Mouse (Mus musculus) brain, embryonic 14.5 days (tissue): ENCODE measurements around the gene Prickle1. TPM values are rescaled to one million over a fixed set of nuclear protein-coding genes. Genes with fewer than 3 reads are reported as not detected.

Source experiments
- DNase-seq: peaks from one replicate; pipeline ENCODE4 v3.0.0-alpha.2; 2011; ENCODE audit warnings: low read depth
- CTCF ChIP-seq: fragments of 200-500 bp; IDR thresholded peaks from 2 replicates; pipeline ENCODE4 v1.5.1; 2012; ENCODE audit warnings: inconsistent platforms, mild to moderate bottlenecking, moderate library complexity, borderline replicate concordance; ENCODE audit not compliant: insufficient read depth, insufficient read length; ENCODE audit errors: extremely low read depth
- POLR2A ChIP-seq: fragments of 200-500 bp; IDR thresholded peaks from 2 replicates; pipeline ENCODE4 v1.6.1; 2012; ENCODE audit warnings: mild to moderate bottlenecking, inconsistent platforms, borderline replicate concordance; ENCODE audit not compliant: poor library complexity, insufficient read depth, insufficient read length, severe bottlenecking; ENCODE audit errors: extremely low read depth
- polyA plus RNA-seq: library from polyadenylated mRNA; depleted of rRNA; stranded (reverse); fragments of >200 nt; gene quantifications from 2 replicates; pipeline ENCODE4 v1.2.3, GENCODE M21; 2012

The Prickle1 gene
- polyA plus RNA-seq, 1 experiment: 10.4 TPM

- TF ChIP-seq CTCF: no peak
- TF ChIP-seq POLR2A: no peak
- DNase-seq: peak; percentile 76
Observed at GRCm38 (mm10) chr15:93567546-93568307, 28.0 kb downstream of the Prickle1 start.

GRCm38 (mm10) chr15:93563491-93563890 lies 32.2 kb downstream of the Prickle1 start:
- DNase-seq: no peak
- no peak for TF ChIP-seq POLR2A
- no peak for TF ChIP-seq CTCF

GRCm38 (mm10) chr15:93561540-93561939 lies 34.2 kb downstream of the Prickle1 start:
- no peak for DNase-seq
- no peak for TF ChIP-seq CTCF
- TF ChIP-seq POLR2A: no peak

GRCm38 (mm10) chr15:93558421-93558820 lies 37.3 kb downstream of the Prickle1 start:
- DNase-seq: peak; percentile 67
- no peak for TF ChIP-seq CTCF
- no peak for TF ChIP-seq POLR2A

- no peak for TF ChIP-seq POLR2A
- 0 out of 2 replicates have a peak, but pooled peaks have one; percentile 1 for TF ChIP-seq CTCF
- no peak for DNase-seq
Observed at GRCm38 (mm10) chr15:93555719-93556118, 40.0 kb downstream of the Prickle1 start.

GRCm38 (mm10) chr15:93554203-93554851 lies 41.4 kb downstream of the Prickle1 start:
- DNase-seq: no peak
- no peak for TF ChIP-seq CTCF
- TF ChIP-seq POLR2A: no peak

- TF ChIP-seq POLR2A: no peak
- no peak for TF ChIP-seq CTCF
- peak; percentile 80 for DNase-seq
Observed at GRCm38 (mm10) chr15:93552169-93552568, 43.5 kb downstream of the Prickle1 start.

- TF ChIP-seq CTCF (no peak), POLR2A (no peak)
- no peak for DNase-seq
Observed at GRCm38 (mm10) chr15:93548297-93548696, 47.4 kb downstream of the Prickle1 start.

GRCm38 (mm10) chr15:93539415-93539814 lies 56.3 kb downstream of the Prickle1 start:
- no peak for DNase-seq
- TF ChIP-seq CTCF: no peak
- TF ChIP-seq POLR2A: no peak

- TF ChIP-seq CTCF (no peak), POLR2A (no peak)
- DNase-seq: no peak
Observed at GRCm38 (mm10) chr15:93538551-93539205, 57.0 kb downstream of the Prickle1 start.

- no peak for TF ChIP-seq CTCF
- TF ChIP-seq POLR2A: no peak
Observed at GRCm38 (mm10) chr15:93537745-93538144, 57.9 kb downstream of the Prickle1 start.

GRCm38 (mm10) chr15:93536191-93536590 lies 59.5 kb downstream of the Prickle1 start:
- DNase-seq: peak; percentile 83
- TF ChIP-seq CTCF (no peak), POLR2A (no peak)

More at GRCm38 (mm10) chr15:93537745-93538144, 57.9 kb downstream of the Prickle1 start:
- DNase-seq: no peak

- no peak for TF ChIP-seq CTCF
- TF ChIP-seq POLR2A: no peak
- DNase-seq: no peak
Observed at GRCm38 (mm10) chr15:93530703-93531032, 65.0 kb downstream of the Prickle1 start.
